Mouse (Mus musculus): Measurements from ENCODE around the gene Hps4. TPM values are rescaled to one million over a fixed set of nuclear protein-coding genes. Genes with fewer than 3 reads are reported as not detected.
A peak's percentile ranks its signal among the peaks of the same experiment; 100 is the strongest.

The Hps4 gene
- polyA plus RNA-seq, 1 experiment from 2014 or later = 31.1 TPM

GRCm38 (mm10) chr5:112349169-112349568 is 6.3 kb downstream of the Hps4 start:
- Histone ChIP-seq H3K27ac (no peak overlapping the region), H3K9ac (no peak overlapping the region), H3K9me3 (no peaks in the 10 kb centered on the region), H3K4me1 (peaks cover 3% of the 10 kb centered on the region; the same call in 1 of the 2 replicates), H3K4me2 (no peak overlapping the region), H3K36me3 (peaks cover 15% of the 10 kb centered on the region), H3K4me3 (no peak overlapping the region), H3K27me3 (no peaks in the 10 kb centered on the region)
- ATAC-seq (ENCODE audit: borderline replicate concordance, extremely low read depth, low FRiP score, low TSS enrichment) = no peak
- WGBS = 84% methylated on average over 8 of the region's 8 CpGs

DNA sequence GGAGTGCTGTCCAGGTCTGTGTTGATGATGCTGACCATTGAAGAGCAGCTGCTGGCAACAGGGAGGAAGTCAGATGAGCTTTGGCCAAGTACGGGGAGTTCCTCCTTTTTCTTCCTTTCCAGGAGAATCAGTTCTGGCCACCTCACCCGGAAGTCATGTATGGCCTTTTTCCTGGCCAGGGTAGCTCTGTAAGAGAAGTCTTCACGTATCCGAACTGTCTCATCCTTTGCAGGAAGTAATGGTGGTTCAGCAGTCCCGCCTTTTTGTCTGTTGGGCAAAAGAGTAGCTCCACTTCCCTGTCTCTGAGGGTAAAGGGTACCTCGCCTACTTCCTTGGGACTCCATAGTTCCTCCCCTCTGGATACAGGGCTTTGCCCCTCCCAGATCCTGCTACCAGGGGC is 12.6 kb downstream of the Hps4 start:
- Histone ChIP-seq H3K9ac (no peak overlapping the region), H3K4me1 (no peaks in the 10 kb centered on the region), H3K36me3 (peaks cover 5% of the 10 kb centered on the region; the same call in 1 of the 2 replicates), H3K9me3 (no peaks in the 10 kb centered on the region), H3K27ac (no peak overlapping the region), H3K4me3 (no peak overlapping the region), H3K4me2 (no peak overlapping the region), H3K27me3 (no peaks in the 10 kb centered on the region)
- WGBS = 77% methylated on average over 6 of the region's 6 CpGs
- ATAC-seq (ENCODE audit: borderline replicate concordance, extremely low read depth, low FRiP score, low TSS enrichment) = no peak

- Histone ChIP-seq H3K4me1 (no peaks in the 10 kb centered on the region), H3K27ac (no peak within 1 kb of the TSS), H3K4me3 (no peak within 1 kb of the TSS), H3K9ac (no peak within 1 kb of the TSS), H3K36me3 (peaks cover 3% of the 10 kb centered on the region; the same call in 1 of the 2 replicates), H3K27me3 (no peaks in the 10 kb centered on the region), H3K9me3 (no peaks in the 10 kb centered on the region), H3K4me2 (no peak within 1 kb of the TSS)
- ATAC-seq (ENCODE audit: borderline replicate concordance, extremely low read depth, low FRiP score, low TSS enrichment) = peak; percentile 39; the same call in 1 of the 2 replicates
- WGBS = 60% methylated on average over 13 of the region's 13 CpGs
These were observed 13.0 kb downstream of the Hps4 start, which contains the start of gene Gm6583 for GRCm38 (mm10) chr5:112355910-112356309. TSS of gene Gm6583 (minus strand) at chr5:112356033.

GRCm38 (mm10) chr5:112356322-112356721 is 13.4 kb downstream of the Hps4 start:
- Histone ChIP-seq H3K4me2 (no peak overlapping the region), H3K36me3 (no peaks in the 10 kb centered on the region), H3K9ac (no peak overlapping the region), H3K4me1 (no peaks in the 10 kb centered on the region), H3K4me3 (no peak overlapping the region), H3K9me3 (no peaks in the 10 kb centered on the region), H3K27me3 (no peaks in the 10 kb centered on the region), H3K27ac (no peak overlapping the region)
- 91% methylated on average over 9 of the region's 9 CpGs for WGBS
- 0 out of 2 replicates have a peak, but pooled peaks have one; percentile 8 for ATAC-seq (ENCODE audit: borderline replicate concordance, extremely low read depth, low FRiP score, low TSS enrichment)

DNA sequence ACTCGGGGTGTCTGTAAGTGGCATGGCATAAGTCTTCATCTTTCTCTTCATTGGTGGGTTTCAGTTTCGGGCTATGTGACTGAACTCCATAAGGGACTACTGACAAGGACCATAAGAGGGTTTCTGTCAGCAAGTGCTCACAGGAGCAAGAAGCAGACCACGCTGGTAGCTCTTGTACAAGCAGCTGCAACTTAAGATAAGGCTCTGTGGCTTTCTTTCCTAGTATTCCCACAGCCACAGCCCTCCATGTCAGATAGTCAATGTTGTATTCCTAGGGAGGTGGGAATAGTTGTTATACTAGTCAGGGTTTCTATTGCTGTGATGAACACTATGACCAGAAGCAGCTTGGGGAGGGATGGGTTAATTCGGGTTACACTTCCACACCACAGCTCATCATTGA is 16.6 kb downstream of the Hps4 start:
- no peak overlapping the region for H3K4me2 ChIP-seq
- H3K36me3 ChIP-seq = 0 out of 2 replicates have a peak, but pooled peaks cover 7% of the 10 kb centered on the region

DNA sequence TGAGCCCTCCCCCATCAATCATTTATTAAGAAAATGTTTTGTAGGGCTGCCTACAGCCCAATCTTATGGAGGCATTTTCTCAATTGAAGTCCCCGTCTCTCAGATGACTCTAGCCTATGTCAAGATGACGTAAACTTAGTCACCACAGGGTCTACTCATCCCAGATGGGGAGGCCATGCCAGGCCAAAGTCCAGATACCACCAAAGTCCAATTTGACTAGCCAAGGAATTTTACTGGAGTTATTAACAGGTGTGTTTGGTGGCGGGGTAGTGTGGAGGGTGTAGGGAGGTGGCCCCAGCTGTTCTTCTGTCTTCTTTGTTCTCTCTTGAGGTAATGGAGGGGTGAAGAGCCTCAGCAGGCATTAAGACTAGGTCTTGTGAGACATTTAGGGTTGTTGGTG is 17.2 kb downstream of the Hps4 start:
- Histone ChIP-seq H3K4me3 (no peak overlapping the region), H3K36me3 (0 out of 2 replicates have a peak, but pooled peaks cover 12% of the 10 kb centered on the region), H3K9ac (no peak overlapping the region), H3K4me2 (no peak overlapping the region), H3K27ac (no peak overlapping the region), H3K27me3 (no peaks in the 10 kb centered on the region), H3K4me1 (no peaks in the 10 kb centered on the region), H3K9me3 (no peaks in the 10 kb centered on the region)
- 93% methylated on average over 3 of the region's 3 CpGs for WGBS
- ATAC-seq (ENCODE audit: borderline replicate concordance, extremely low read depth, low FRiP score, low TSS enrichment) = no peak

More for the DNA sequence above, 16.6 kb downstream of the Hps4 start:
- no peaks in the 10 kb centered on the region for H3K9me3 ChIP-seq
- no peak overlapping the region for H3K4me3 ChIP-seq
- no peak overlapping the region for H3K27ac ChIP-seq
- H3K9ac ChIP-seq = no peak overlapping the region
- WGBS = 75% methylated on average over 4 of the region's 4 CpGs
- no peak for ATAC-seq (ENCODE audit: borderline replicate concordance, extremely low read depth, low FRiP score, low TSS enrichment)
- no peaks in the 10 kb centered on the region for H3K27me3 ChIP-seq
- no peaks in the 10 kb centered on the region for H3K4me1 ChIP-seq

- Histone ChIP-seq H3K9me3 (no peaks in the 10 kb centered on the region), H3K27ac (no peak overlapping the region), H3K4me3 (no peak overlapping the region), H3K9ac (no peak overlapping the region), H3K4me2 (no peak overlapping the region), H3K4me1 (no peaks in the 10 kb centered on the region), H3K36me3 (peaks cover 23% of the 10 kb centered on the region), H3K27me3 (no peaks in the 10 kb centered on the region)
- WGBS = 74% methylated on average over 10 of the region's 10 CpGs
- peak; percentile 46; the same call in 1 of the 2 replicates for ATAC-seq (ENCODE audit: borderline replicate concordance, extremely low read depth, low FRiP score, low TSS enrichment)
These were observed 21.4 kb downstream of the Hps4 start for GRCm38 (mm10) chr5:112364184-112364797.

DNA sequence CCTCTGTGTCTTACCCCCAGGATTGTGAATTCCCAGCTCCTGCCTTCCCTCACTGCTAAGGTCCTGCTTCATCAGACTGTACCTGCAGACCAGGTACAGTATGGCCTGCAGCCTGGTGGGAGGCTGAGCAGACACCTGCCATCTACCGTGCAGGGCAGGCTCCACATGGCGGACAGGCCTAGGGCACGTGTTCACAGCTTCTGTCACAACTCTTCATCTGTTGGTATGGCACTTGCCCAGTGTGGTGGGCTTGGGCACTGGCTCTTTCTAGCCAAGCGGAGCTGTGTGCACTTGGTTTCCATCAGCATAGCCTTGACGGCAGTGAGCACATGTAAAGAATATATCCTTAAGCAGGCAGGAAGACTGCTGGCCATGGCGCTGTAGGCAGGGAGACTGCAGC is 24.0 kb downstream of the Hps4 start:
- peaks cover 38% of the 10 kb centered on the region for H3K36me3 ChIP-seq
- no peak overlapping the region for H3K9ac ChIP-seq
- H3K27ac ChIP-seq = no peak overlapping the region
- no peaks in the 10 kb centered on the region for H3K9me3 ChIP-seq
- WGBS = 93% methylated on average over 6 of the region's 6 CpGs
- no peak overlapping the region for H3K4me2 ChIP-seq
- no peak for ATAC-seq (ENCODE audit: borderline replicate concordance, extremely low read depth, low FRiP score, low TSS enrichment)
- H3K4me3 ChIP-seq = no peak overlapping the region
- no peaks in the 10 kb centered on the region for H3K27me3 ChIP-seq
- H3K4me1 ChIP-seq = no peaks in the 10 kb centered on the region

DNA sequence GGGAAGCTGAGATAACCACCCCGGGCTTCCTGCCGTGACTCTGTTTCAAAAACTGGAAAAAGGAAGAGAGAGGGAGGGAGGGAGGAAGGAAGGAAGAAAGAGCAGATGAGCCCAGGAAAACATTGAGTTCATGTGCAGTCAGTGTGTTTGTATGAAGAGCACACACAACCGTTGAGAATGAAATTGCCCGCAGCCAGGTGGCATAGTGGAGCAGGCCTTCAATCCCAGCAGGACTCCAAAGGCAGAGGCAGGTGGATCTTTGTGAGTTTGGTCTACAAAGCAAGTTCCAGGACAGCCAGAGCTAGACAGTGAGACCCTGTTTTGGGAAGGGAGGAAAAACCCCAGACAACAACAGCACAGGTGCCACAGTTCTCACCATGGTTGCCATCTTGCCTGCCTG is 24.5 kb downstream of the Hps4 start:
- H3K4me1 ChIP-seq = no peaks in the 10 kb centered on the region
- H3K9ac ChIP-seq = no peak overlapping the region
- 88% methylated on average over 4 of the region's 4 CpGs for WGBS
- H3K4me2 ChIP-seq = no peak overlapping the region
- peaks cover 38% of the 10 kb centered on the region for H3K36me3 ChIP-seq
- H3K27ac ChIP-seq = no peak overlapping the region
- no peak for ATAC-seq (ENCODE audit: borderline replicate concordance, extremely low read depth, low FRiP score, low TSS enrichment)
- no peaks in the 10 kb centered on the region for H3K27me3 ChIP-seq
- no peak overlapping the region for H3K4me3 ChIP-seq
- H3K9me3 ChIP-seq = no peaks in the 10 kb centered on the region

GRCm38 (mm10) chr5:112367929-112368328 is 25.0 kb downstream of the Hps4 start:
- Histone ChIP-seq H3K36me3 (peaks cover 38% of the 10 kb centered on the region), H3K4me3 (no peak overlapping the region), H3K4me1 (no peaks in the 10 kb centered on the region), H3K9me3 (no peaks in the 10 kb centered on the region), H3K9ac (no peak overlapping the region), H3K27me3 (no peaks in the 10 kb centered on the region), H3K4me2 (no peak overlapping the region), H3K27ac (no peak overlapping the region)
- no peak for ATAC-seq (ENCODE audit: borderline replicate concordance, extremely low read depth, low FRiP score, low TSS enrichment)
- WGBS = 85% methylated on average over 12 of the region's 12 CpGs

- no peak for ATAC-seq (ENCODE audit: borderline replicate concordance, extremely low read depth, low FRiP score, low TSS enrichment)
- Histone ChIP-seq H3K9ac (no peak overlapping the region), H3K27me3 (no peaks in the 10 kb centered on the region), H3K9me3 (no peaks in the 10 kb centered on the region), H3K27ac (no peak overlapping the region), H3K4me1 (no peaks in the 10 kb centered on the region), H3K4me3 (no peak overlapping the region), H3K36me3 (peaks cover 35% of the 10 kb centered on the region), H3K4me2 (no peak overlapping the region)
- WGBS = 87% methylated on average over 10 of the region's 10 CpGs
These were observed 25.8 kb downstream of the Hps4 start for GRCm38 (mm10) chr5:112368666-112369065.

GRCm38 (mm10) chr5:112369326-112369725 is 26.4 kb downstream of the Hps4 start:
- Histone ChIP-seq H3K27ac (no peak overlapping the region), H3K4me3 (no peak overlapping the region), H3K27me3 (no peaks in the 10 kb centered on the region), H3K9ac (no peak overlapping the region), H3K36me3 (peaks cover 35% of the 10 kb centered on the region), H3K9me3 (no peaks in the 10 kb centered on the region), H3K4me1 (no peaks in the 10 kb centered on the region), H3K4me2 (no peak overlapping the region)
- ATAC-seq (ENCODE audit: borderline replicate concordance, extremely low read depth, low FRiP score, low TSS enrichment) = no peak
- 93% methylated on average over 13 of the region's 13 CpGs for WGBS

Data from lung, embryonic 15.5 days (tissue).